Mouse (Mus musculus): Measurements from ENCODE around the gene Actr1a. TPM values are rescaled to one million over a fixed set of nuclear protein-coding genes. Genes with fewer than 3 reads are reported as not detected.

The Actr1a gene
- polyA plus RNA-seq, 1 experiment from 2014 or later = 204 TPM

GRCm38 (mm10) chr19:46356701-46357138, 38.8 kb downstream of the Actr1a start:
- WGBS = 1% methylated on average over 29 of the region's 29 CpGs
- H3K4me2 ChIP-seq (ENCODE audit: low read depth, low read length, severe bottlenecking) = peak overlapping the region; percentile 69
- peak; percentile 86 for ATAC-seq (replicated peaks; ENCODE audit: low FRiP score)
- H3K9ac ChIP-seq (ENCODE audit: low read length) = peak overlapping the region; percentile 57
- peaks cover 7% of the 10 kb centered on the region; the same call in 1 of the 2 replicates for H3K4me1 ChIP-seq (replicated peaks; ENCODE audit: control insufficient read depth, insufficient read depth, low read length)
- H3K36me3 ChIP-seq (ENCODE audit: control insufficient read depth, insufficient read depth, low read length) = no peaks in the 10 kb centered on the region
- DNase-seq (ENCODE audit: low spot score) = peak; percentile 94
- H3K9me3 ChIP-seq (ENCODE audit: control insufficient read depth, low read length) = no peaks in the 10 kb centered on the region
- no peak overlapping the region for H3K27ac ChIP-seq (ENCODE audit: low read depth, low read length)
- H3K4me3 ChIP-seq (ENCODE audit: low read depth, low read length) = peak overlapping the region; percentile 43
- peaks cover 7% of the 10 kb centered on the region for H3K27me3 ChIP-seq (ENCODE audit: control insufficient read depth, insufficient read depth, low read length)

- H3K36me3 ChIP-seq (ENCODE audit: control insufficient read depth, insufficient read depth, low read length) = no peaks in the 10 kb centered on the region
- WGBS = 69% methylated on average over 10 of the region's 10 CpGs
- no peaks in the 10 kb centered on the region for H3K9me3 ChIP-seq (ENCODE audit: control insufficient read depth, low read length)
- peak within 1 kb of the TSS; percentile 81 for H3K9ac ChIP-seq (ENCODE audit: low read length)
- H3K27me3 ChIP-seq (ENCODE audit: control insufficient read depth, insufficient read depth, low read length) = peaks cover 13% of the 10 kb centered on the region
- DNase-seq (ENCODE audit: low spot score) (no peak), ATAC-seq (replicated peaks; ENCODE audit: low FRiP score) (no peak)
- H3K4me3 ChIP-seq (ENCODE audit: low read depth, low read length) = peak within 1 kb of the TSS; percentile 58
- peak within 1 kb of the TSS; percentile 93 for H3K4me2 ChIP-seq (ENCODE audit: low read depth, low read length, severe bottlenecking)
- H3K27ac ChIP-seq (ENCODE audit: low read depth, low read length) = no peak within 1 kb of the TSS
- H3K4me1 ChIP-seq (replicated peaks; ENCODE audit: control insufficient read depth, insufficient read depth, low read length) = peaks cover 4% of the 10 kb centered on the region; the same call in 1 of the 2 replicates
Observed at GRCm38 (mm10) chr19:46350168-46350932, 45.2 kb downstream of the Actr1a start, which contains the start of gene 2310034G01Rik. Gene 2310034G01Rik (minus strand): TSS chr19:46350302.

- H3K36me3 ChIP-seq (ENCODE audit: control insufficient read depth, insufficient read depth, low read length) = no peaks in the 10 kb centered on the region
- DNase-seq (ENCODE audit: low spot score) = no peak
- peaks cover 13% of the 10 kb centered on the region for H3K27me3 ChIP-seq (ENCODE audit: control insufficient read depth, insufficient read depth, low read length)
- peak overlapping the region; percentile 58 for H3K4me3 ChIP-seq (ENCODE audit: low read depth, low read length)
- no peak overlapping the region for H3K27ac ChIP-seq (ENCODE audit: low read depth, low read length)
- H3K9ac ChIP-seq (ENCODE audit: low read length) = peak overlapping the region; percentile 81
- peak overlapping the region; percentile 93 for H3K4me2 ChIP-seq (ENCODE audit: low read depth, low read length, severe bottlenecking)
- 35% methylated on average over 6 of the region's 6 CpGs for WGBS
- ATAC-seq (replicated peaks; ENCODE audit: low FRiP score) = no peak; the same call in 1 of the 2 replicates
- no peaks in the 10 kb centered on the region for H3K9me3 ChIP-seq (ENCODE audit: control insufficient read depth, low read length)
- peaks cover 4% of the 10 kb centered on the region; the same call in 1 of the 2 replicates for H3K4me1 ChIP-seq (replicated peaks; ENCODE audit: control insufficient read depth, insufficient read depth, low read length)
Observed at GRCm38 (mm10) chr19:46349550-46349949, 46.0 kb downstream of the Actr1a start.

- peaks cover 13% of the 10 kb centered on the region for H3K27me3 ChIP-seq (ENCODE audit: control insufficient read depth, insufficient read depth, low read length)
- peaks cover 4% of the 10 kb centered on the region; the same call in 1 of the 2 replicates for H3K4me1 ChIP-seq (replicated peaks; ENCODE audit: control insufficient read depth, insufficient read depth, low read length)
- DNase-seq (ENCODE audit: low spot score) (peak; percentile 86), ATAC-seq (replicated peaks; ENCODE audit: low FRiP score) (peak; percentile 87)
- H3K36me3 ChIP-seq (ENCODE audit: control insufficient read depth, insufficient read depth, low read length) = no peaks in the 10 kb centered on the region
- H3K9me3 ChIP-seq (ENCODE audit: control insufficient read depth, low read length) = no peaks in the 10 kb centered on the region
- H3K27ac ChIP-seq (ENCODE audit: low read depth, low read length) = no peak overlapping the region
- under 1% methylated on average over 78 of the region's 78 CpGs for WGBS
- H3K4me2 ChIP-seq (ENCODE audit: low read depth, low read length, severe bottlenecking) = peak overlapping the region; percentile 93
- peak overlapping the region; percentile 81 for H3K9ac ChIP-seq (ENCODE audit: low read length)
- peak overlapping the region; percentile 58 for H3K4me3 ChIP-seq (ENCODE audit: low read depth, low read length)
Observed at GRCm38 (mm10) chr19:46348761-46349458, 46.6 kb downstream of the Actr1a start.

- no peaks in the 10 kb centered on the region for H3K36me3 ChIP-seq (ENCODE audit: control insufficient read depth, insufficient read depth, low read length)
- DNase-seq (ENCODE audit: low spot score) (no peak), ATAC-seq (replicated peaks; ENCODE audit: low FRiP score) (no peak)
- peaks cover 13% of the 10 kb centered on the region for H3K27me3 ChIP-seq (ENCODE audit: control insufficient read depth, insufficient read depth, low read length)
- H3K4me2 ChIP-seq (ENCODE audit: low read depth, low read length, severe bottlenecking) = peak overlapping the region; percentile 93
- H3K4me3 ChIP-seq (ENCODE audit: low read depth, low read length) = peak overlapping the region; percentile 58
- WGBS = 32% methylated on average over 14 of the region's 14 CpGs
- no peak overlapping the region for H3K27ac ChIP-seq (ENCODE audit: low read depth, low read length)
- H3K9me3 ChIP-seq (ENCODE audit: control insufficient read depth, low read length) = no peaks in the 10 kb centered on the region
- H3K4me1 ChIP-seq (replicated peaks; ENCODE audit: control insufficient read depth, insufficient read depth, low read length) = peaks cover 4% of the 10 kb centered on the region; the same call in 1 of the 2 replicates
- H3K9ac ChIP-seq (ENCODE audit: low read length) = peak overlapping the region; percentile 81
Observed at GRCm38 (mm10) chr19:46347936-46348668, 47.4 kb downstream of the Actr1a start.

GRCm38 (mm10) chr19:46347146-46347545, 48.4 kb downstream of the Actr1a start:
- ATAC-seq (replicated peaks; ENCODE audit: low FRiP score) (no peak), DNase-seq (ENCODE audit: low spot score) (no peak)
- no peaks in the 10 kb centered on the region for H3K36me3 ChIP-seq (ENCODE audit: control insufficient read depth, insufficient read depth, low read length)
- H3K4me3 ChIP-seq (ENCODE audit: low read depth, low read length) = no peak overlapping the region
- no peak overlapping the region for H3K9ac ChIP-seq (ENCODE audit: low read length)
- 93% methylated on average over 1 of the region's 1 CpGs for WGBS
- H3K9me3 ChIP-seq (ENCODE audit: control insufficient read depth, low read length) = no peaks in the 10 kb centered on the region
- no peak overlapping the region for H3K27ac ChIP-seq (ENCODE audit: low read depth, low read length)
- H3K4me2 ChIP-seq (ENCODE audit: low read depth, low read length, severe bottlenecking) = no peak overlapping the region
- H3K27me3 ChIP-seq (ENCODE audit: control insufficient read depth, insufficient read depth, low read length) = peaks cover 13% of the 10 kb centered on the region
- peaks cover 4% of the 10 kb centered on the region; the same call in 1 of the 2 replicates for H3K4me1 ChIP-seq (replicated peaks; ENCODE audit: control insufficient read depth, insufficient read depth, low read length)

GRCm38 (mm10) chr19:46344710-46345419, 50.7 kb downstream of the Actr1a start:
- Histone ChIP-seq H3K4me3 (ENCODE audit: low read depth, low read length) (no peak overlapping the region), H3K9ac (ENCODE audit: low read length) (no peak overlapping the region), H3K27me3 (ENCODE audit: control insufficient read depth, insufficient read depth, low read length) (peaks cover 9% of the 10 kb centered on the region), H3K27ac (ENCODE audit: low read depth, low read length) (no peak overlapping the region), H3K9me3 (ENCODE audit: control insufficient read depth, low read length) (no peaks in the 10 kb centered on the region), H3K4me1 (replicated peaks; ENCODE audit: control insufficient read depth, insufficient read depth, low read length) (peaks cover 4% of the 10 kb centered on the region; the same call in 1 of the 2 replicates), H3K4me2 (ENCODE audit: low read depth, low read length, severe bottlenecking) (no peak overlapping the region), H3K36me3 (ENCODE audit: control insufficient read depth, insufficient read depth, low read length) (no peaks in the 10 kb centered on the region)
- 30% methylated on average over 7 of the region's 7 CpGs for whole genome bisulfite sequencing
- DNase-seq (ENCODE audit: low spot score) (no peak), ATAC-seq (replicated peaks; ENCODE audit: low FRiP score) (no peak)
